Mouse (Mus musculus) heart, adult 2 months (tissue): Measurements from ENCODE around the gene Ptpn7. TPM values are rescaled to one million over a fixed set of nuclear protein-coding genes. Genes with fewer than 3 reads are reported as not detected.
"Not testable (repeated sequence)": the region's sequence is repeated elsewhere in the genome, so short reads cannot be mapped to it uniquely, and the experiment has no call there.

Source experiments
- DNase-seq, 2 experiments: peaks; one replicate each; pipeline ENCODE4 v3.0.0; 2021
- H3K27ac ChIP-seq: fragments of 200-600 bp; 2 replicates; pipeline ENCODE4 v1.8.1; 2022
- H3K27me3 ChIP-seq: fragments of 200-500 bp; 2 replicates; pipeline ENCODE4 v1.6.1; 2012; ENCODE audit warnings: mild to moderate bottlenecking, low read length, inconsistent platforms, mixed read lengths; ENCODE audit not compliant: control insufficient read depth, insufficient read depth
- H3K36me3 ChIP-seq: fragments of 200-500 bp; 2 replicates; pipeline ENCODE4 v1.6.1; 2012; ENCODE audit warnings: low read length, inconsistent platforms; ENCODE audit not compliant: control insufficient read depth, insufficient read depth
- H3K4me1 ChIP-seq: fragments of 200-500 bp; 2 replicates; pipeline ENCODE4 v1.6.1; 2011; ENCODE audit warnings: low read length; ENCODE audit not compliant: control insufficient read depth, insufficient read depth
- H3K4me3 ChIP-seq: fragments of 200-600 bp; 2 replicates; pipeline ENCODE4 v1.8.1; 2022
- H3K79me2 ChIP-seq: fragments of 200-500 bp; replicated peaks from 2 replicates; pipeline ENCODE4 v1.6.1; 2012; ENCODE audit warnings: mild to moderate bottlenecking, inconsistent platforms, low read length, moderate library complexity, mixed read lengths; ENCODE audit not compliant: control insufficient read depth, insufficient read depth
- H3K9ac ChIP-seq: fragments of 200-500 bp; 2 replicates; pipeline ENCODE4 v1.6.1; 2012; ENCODE audit warnings: low read depth, mild to moderate bottlenecking, control low read depth, inconsistent platforms, low read length, mixed read lengths
- CTCF ChIP-seq: fragments of 200-600 bp; IDR thresholded peaks from 2 replicates; pipeline ENCODE4 v1.8.1; 2022; ENCODE audit warnings: antibody characterized with exemption, mild to moderate bottlenecking, moderate library complexity
- EP300 ChIP-seq: fragments of 200-500 bp; IDR thresholded peaks from 2 replicates; pipeline ENCODE4 v1.6.1; 2011; ENCODE audit warnings: low read depth, low read length, control low read depth; ENCODE audit not compliant: insufficient read depth
- POLR2A ChIP-seq: fragments of 200-500 bp; IDR thresholded peaks from 2 replicates; pipeline ENCODE4 v1.6.1; 2011; ENCODE audit warnings: mild to moderate bottlenecking, low read depth, low read length, control low read depth; ENCODE audit not compliant: insufficient read depth
- WGBS: fragments of 180-500 bp; shearing (Covaris S2); methylation state at CpG from one replicate; pipeline ENCODE4 v1.1.7; 2018; 5-methylcytosine and 5-hydroxymethylcytosine counted together
- intact Hi-C: fragments of 180-260 bp; cut with DNase I; formaldehyde crosslinking; loops from one replicate; pipeline ENCODE4 v1.15.1; 2025
- polyA plus RNA-seq: library from polyadenylated mRNA; depleted of rRNA; stranded (reverse); fragments of >200 nt; gene quantifications from 2 replicates; pipeline ENCODE4 v1.2.3, GENCODE M21; 2012
- total RNA-seq, 2 experiments: library from RNA; stranded (reverse); gene quantifications; 2 replicates each; pipeline ENCODE4 v1.2.3; 2021

The Ptpn7 gene
- total and polyA plus RNA-seq, 3 experiments = 0.73 to 1.4 (median 0.82) TPM

DNA sequence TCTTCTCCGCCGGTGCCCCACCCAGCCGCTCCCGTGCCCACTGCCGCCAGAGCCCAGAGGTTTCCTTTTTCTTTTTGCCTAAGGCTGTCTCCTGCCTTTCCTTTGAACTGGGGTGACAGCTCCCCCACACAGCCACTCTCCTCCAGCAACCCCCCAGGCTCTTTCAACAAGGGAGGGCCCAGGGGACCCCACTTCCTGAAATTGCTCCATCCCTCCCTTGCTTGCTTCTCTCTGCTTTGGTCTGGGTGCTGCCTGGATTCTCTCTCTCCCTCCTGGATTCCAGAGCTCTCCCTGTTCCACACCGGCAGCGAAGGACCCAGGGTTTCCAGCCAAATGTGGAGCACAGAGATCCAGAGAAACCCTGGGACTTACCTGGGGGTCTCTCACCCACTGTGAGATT is 32.1 kb upstream of the Ptpn7 start:
- Histone ChIP-seq H3K36me3 (no peaks in the 10 kb centered on the region), H3K27ac (no peak overlapping the region), H3K27me3 (no peaks in the 10 kb centered on the region), H3K4me3 (no peak overlapping the region), H3K79me2 (no peaks in the 10 kb centered on the region), H3K9ac (no peak overlapping the region), H3K4me1 (peaks cover 5% of the 10 kb centered on the region; the same call in 1 of the 2 replicates)
- 54% methylated on average over 7 of the region's 7 CpGs for WGBS
- intact Hi-C loops = no loop called here
- no peak for DNase-seq
- TF ChIP-seq POLR2A = no peak
- no peak for TF ChIP-seq EP300
- no peak for TF ChIP-seq CTCF

- peak within 1 kb of the TSS; percentile 36 for H3K27ac ChIP-seq
These were observed 27.4 kb upstream of the Ptpn7 start, which contains the start of gene Lgr6 for GRCm38 (mm10) chr1:135105124-135105523. Lgr6 (minus strand) TSS chr1:135105276.

GRCm38 (mm10) chr1:135105951-135106350 is 26.5 kb upstream of the Ptpn7 start:
- Histone ChIP-seq H3K27ac (no peak overlapping the region), H3K27me3 (no peaks in the 10 kb centered on the region), H3K4me1 (peaks cover 1% of the 10 kb centered on the region), H3K79me2 (no peaks in the 10 kb centered on the region), H3K9ac (no peak overlapping the region), H3K36me3 (no peaks in the 10 kb centered on the region), H3K4me3 (no peak overlapping the region)
- DNase-seq = peak; percentile 74 to 78
- intact Hi-C loops = loop anchor here (2.0 to 5.0 kb wide), 2 partner anchors 75 to 134 kb away; no protein-coding TSS in a partner anchor
- 5% methylated on average over 8 of the region's 8 CpGs for WGBS
- 0 out of 2 replicates have a peak, but pooled peaks have one; percentile 35 for TF ChIP-seq EP300
- TF ChIP-seq CTCF = peak; percentile 90
- TF ChIP-seq POLR2A = no peak

More at GRCm38 (mm10) chr1:135105124-135105523, 27.4 kb upstream of the Ptpn7 start, which contains the start of gene Lgr6:
- TF ChIP-seq POLR2A = no peak
- no peak for TF ChIP-seq CTCF
- no peak for TF ChIP-seq EP300
- peak; percentile 39 to 43 for DNase-seq
- intact Hi-C loops = loop anchor here (5.0 kb wide), 1 partner anchor 133 kb away; no protein-coding TSS in a partner anchor
- H3K4me3 ChIP-seq = peak within 1 kb of the TSS; percentile 38
- H3K36me3 ChIP-seq = no peaks in the 10 kb centered on the region
- peaks cover 1% of the 10 kb centered on the region for H3K4me1 ChIP-seq
- no peaks in the 10 kb centered on the region for H3K79me2 ChIP-seq
- whole genome bisulfite sequencing = under 1% methylated on average over 40 of the region's 40 CpGs
- H3K27me3 ChIP-seq = no peaks in the 10 kb centered on the region
- H3K9ac ChIP-seq = peak within 1 kb of the TSS; percentile 73

- 40% methylated on average over 6 of the region's 6 CpGs for WGBS
- Histone ChIP-seq H3K79me2 (no peaks in the 10 kb centered on the region), H3K27ac (no peak overlapping the region), H3K9ac (no peak overlapping the region), H3K36me3 (no peaks in the 10 kb centered on the region), H3K4me1 (peaks cover 1% of the 10 kb centered on the region), H3K27me3 (no peaks in the 10 kb centered on the region), H3K4me3 (no peak overlapping the region)
- intact Hi-C loops = loop anchor here (1.0 to 5.0 kb wide), 2 partner anchors 119 to 136 kb away; no protein-coding TSS in a partner anchor
- TF ChIP-seq CTCF (peak; percentile 79), EP300 (no peak)
- DNase-seq = peak; percentile 39 to 49
These were observed 23.9 kb upstream of the Ptpn7 start for GRCm38 (mm10) chr1:135108611-135109010.

- Histone ChIP-seq H3K79me2 (no peaks in the 10 kb centered on the region), H3K9ac (no peak overlapping the region), H3K36me3 (no peaks in the 10 kb centered on the region), H3K27ac (no peak overlapping the region), H3K4me3 (no peak overlapping the region), H3K4me1 (peaks cover 1% of the 10 kb centered on the region), H3K27me3 (no peaks in the 10 kb centered on the region)
- TF ChIP-seq CTCF (peak; percentile 99), POLR2A (no peak)
- peak; percentile 53 to 79 for DNase-seq
- intact Hi-C loops = loop anchor here (2.0 to 5.0 kb wide), 2 partner anchors 27 to 257 kb away; no protein-coding TSS in a partner anchor
- 14% methylated on average over 6 of the region's 6 CpGs for WGBS
These were observed 22.4 kb upstream of the Ptpn7 start for GRCm38 (mm10) chr1:135110075-135110474.

- H3K27me3 ChIP-seq, DNase-seq, H3K36me3 ChIP-seq, H3K9ac ChIP-seq, H3K27ac ChIP-seq, H3K79me2 ChIP-seq, H3K4me3 ChIP-seq, H3K4me1 ChIP-seq: not testable (repeated sequence)
- intact Hi-C loops = loop anchor here (2.0 to 5.0 kb wide), 2 partner anchors 26 to 256 kb away; no protein-coding TSS in a partner anchor
- WGBS = 63% methylated on average over 5 of the region's 5 CpGs
These were observed 21.2 kb upstream of the Ptpn7 start for GRCm38 (mm10) chr1:135111271-135111670.
